Mouse (Mus musculus): ENCODE results near the gene Maml1.

The Maml1 gene

GRCm38 (mm10) chr11:50216724-50217366, 75.3 kb downstream of the Maml1 start:
- no peak for DNase-seq

- DNase-seq = no peak
These were observed 76.5 kb downstream of the Maml1 start for GRCm38 (mm10) chr11:50215633-50216032.

DNA sequence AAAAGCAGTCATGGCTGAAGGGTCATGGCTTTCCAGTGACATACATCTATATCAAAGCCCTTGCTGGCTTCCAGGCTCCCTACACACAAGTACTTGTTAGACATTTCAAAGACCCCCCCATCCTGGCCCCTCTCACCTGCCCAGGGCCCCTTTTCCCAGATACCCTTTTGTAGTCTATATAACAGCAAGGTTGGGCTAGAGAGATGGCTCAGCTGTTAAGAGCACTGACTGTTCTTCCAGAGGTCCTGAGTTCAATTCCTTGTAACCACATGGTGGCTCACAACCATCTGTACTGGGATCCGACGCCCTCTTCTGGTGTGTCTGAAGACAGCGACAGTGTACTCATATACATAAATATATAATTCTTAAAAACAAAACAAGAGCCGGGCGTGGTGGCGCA, 77.5 kb downstream of the Maml1 start:
- no peak for DNase-seq

GRCm38 (mm10) chr11:50212848-50213758, 79.0 kb downstream of the Maml1 start:
- no peak for DNase-seq

GRCm38 (mm10) chr11:50212060-50212739, 79.9 kb downstream of the Maml1 start:
- DNase-seq = no peak

DNA sequence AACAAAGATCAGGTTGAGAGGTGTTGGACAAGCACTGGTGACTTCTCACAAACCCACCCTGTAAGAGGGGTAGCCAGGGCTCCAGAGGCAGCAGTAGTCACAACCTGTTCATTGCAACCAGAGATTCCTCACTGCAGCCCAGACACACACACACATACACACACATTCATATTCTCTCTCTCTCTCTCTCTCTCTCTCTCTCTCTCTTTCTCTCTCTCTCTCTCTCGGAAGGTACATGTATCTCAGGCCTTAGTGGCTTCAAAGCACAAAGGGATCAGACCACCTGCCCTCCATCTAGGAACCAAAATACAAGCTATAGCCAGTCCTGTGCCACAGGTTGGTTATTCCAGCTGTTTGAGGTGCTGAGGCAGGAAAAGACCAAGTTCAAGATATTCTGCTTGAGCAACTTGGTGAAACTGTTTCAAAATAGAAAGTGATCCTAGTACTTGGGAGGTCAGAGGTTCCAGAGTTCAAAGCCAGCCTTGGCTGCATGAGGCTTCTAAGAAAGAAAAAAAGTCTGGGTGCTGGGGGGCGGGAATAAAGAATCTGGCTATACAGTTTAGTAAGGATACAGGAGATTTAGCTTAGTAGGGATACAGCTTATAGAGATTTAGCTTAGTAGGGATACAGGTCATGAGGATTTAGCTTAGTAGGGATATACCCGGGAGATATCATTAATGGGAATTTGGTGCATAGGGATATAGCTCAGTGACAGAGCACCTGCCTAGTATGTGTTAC, 80.6 kb downstream of the Maml1 start:
- DNase-seq = no peak

DNA sequence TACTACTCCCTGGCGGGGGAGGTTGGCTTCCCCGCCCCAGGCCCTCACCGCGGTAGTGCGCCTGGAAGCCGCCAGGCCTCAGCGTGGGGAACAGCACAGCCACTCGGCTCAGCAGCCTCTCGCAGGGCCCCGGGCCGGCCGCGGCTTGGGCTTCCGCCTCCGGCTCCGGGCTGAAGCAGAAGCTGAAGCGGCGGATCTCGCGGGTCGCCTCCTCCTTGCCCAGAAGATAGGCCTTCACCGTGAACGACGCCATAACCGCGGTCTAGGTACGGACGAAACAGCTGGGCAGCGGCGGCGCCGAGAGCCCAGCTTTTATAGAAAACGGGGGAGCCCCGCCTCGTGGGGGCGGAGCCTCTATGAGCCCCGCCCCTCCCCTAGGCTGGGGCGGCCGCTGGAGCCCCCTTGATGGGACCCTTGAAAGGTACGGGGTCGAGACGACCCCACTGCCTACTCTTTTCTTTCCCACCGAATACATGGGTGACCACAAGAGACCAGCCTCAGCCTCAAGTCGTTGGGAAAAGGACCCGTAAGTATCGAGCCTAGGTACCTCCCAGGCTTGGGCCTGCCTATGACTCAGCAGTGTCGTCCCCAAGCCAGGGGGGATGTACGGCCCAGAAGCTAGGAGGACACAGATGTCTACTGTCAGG, 81.5 kb downstream of the Maml1 start, which contains the start of the genes Sqstm1 and Mgat4b:
Gene Sqstm1 (minus strand): TSS at position 323 of the 647 bp plus-strand sequence.
Gene Mgat4b (plus strand): TSS at position 386 of the 647 bp plus-strand sequence.
- DNase-seq = peak; percentile 88

- peak; percentile 92 for DNase-seq
These were observed 82.0 kb downstream of the Maml1 start for GRCm38 (mm10) chr11:50210101-50210504.

DNA sequence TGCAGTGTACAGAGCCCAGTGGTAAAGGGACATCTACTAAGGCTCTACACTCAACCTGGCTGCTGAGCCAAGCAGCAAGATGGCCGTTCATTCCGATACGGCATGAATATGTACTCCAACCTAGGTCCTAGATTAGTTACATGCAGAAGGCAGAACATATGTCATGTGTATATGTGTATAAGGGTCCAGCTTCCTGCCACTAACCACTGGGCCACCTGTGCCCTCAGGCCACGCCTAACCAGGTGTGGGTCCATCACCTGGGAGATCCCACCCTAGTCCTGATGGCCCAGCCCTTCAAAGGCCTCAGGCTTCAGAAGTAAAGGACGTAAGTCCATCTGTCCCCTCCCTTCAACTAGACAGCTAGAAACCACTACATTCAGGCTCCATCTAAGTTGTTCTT, 84.1 kb downstream of the Maml1 start:
- DNase-seq = no peak

DNA sequence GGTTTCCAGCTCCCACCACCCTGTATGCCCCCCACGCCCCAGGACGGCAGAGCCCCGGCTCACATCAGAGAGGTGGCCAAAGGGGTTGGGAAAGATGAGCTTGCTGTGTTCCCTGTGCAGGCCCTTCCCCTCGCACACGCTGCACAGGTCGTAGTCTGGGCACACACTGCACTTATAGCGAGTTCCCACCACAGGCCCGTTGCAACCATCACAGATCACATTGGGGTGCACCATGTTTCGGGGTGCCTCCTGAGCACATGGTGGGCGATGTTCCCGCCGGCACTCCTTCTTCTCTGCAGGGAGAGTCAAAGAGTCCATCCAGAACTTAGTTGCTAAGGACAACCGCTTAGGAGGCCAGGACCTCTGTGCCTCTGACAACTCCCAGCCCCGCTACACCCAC, 84.8 kb downstream of the Maml1 start:
- DNase-seq = no peak

- DNase-seq = no peak
These were observed 86.1 kb downstream of the Maml1 start for GRCm38 (mm10) chr11:50206037-50206436.

All from embryo, embryonic 11 days (tissue).